Mouse (Mus musculus) B cell, adult 62 days (primary cell): ENCODE measurements around the gene Mpi. TPM values are rescaled to one million over a fixed set of nuclear protein-coding genes. Genes with fewer than 3 reads are reported as not detected.

Source experiments
- total RNA-seq: library from RNA; stranded (reverse); gene quantifications from 4 replicates; pipeline ENCODE4 v1.2.4, GENCODE M21; 2023

Gene Mpi
- 9.3 to 11.6 TPM (median 11.3 TPM) in 4 replicates for total RNA-seq

DNA sequence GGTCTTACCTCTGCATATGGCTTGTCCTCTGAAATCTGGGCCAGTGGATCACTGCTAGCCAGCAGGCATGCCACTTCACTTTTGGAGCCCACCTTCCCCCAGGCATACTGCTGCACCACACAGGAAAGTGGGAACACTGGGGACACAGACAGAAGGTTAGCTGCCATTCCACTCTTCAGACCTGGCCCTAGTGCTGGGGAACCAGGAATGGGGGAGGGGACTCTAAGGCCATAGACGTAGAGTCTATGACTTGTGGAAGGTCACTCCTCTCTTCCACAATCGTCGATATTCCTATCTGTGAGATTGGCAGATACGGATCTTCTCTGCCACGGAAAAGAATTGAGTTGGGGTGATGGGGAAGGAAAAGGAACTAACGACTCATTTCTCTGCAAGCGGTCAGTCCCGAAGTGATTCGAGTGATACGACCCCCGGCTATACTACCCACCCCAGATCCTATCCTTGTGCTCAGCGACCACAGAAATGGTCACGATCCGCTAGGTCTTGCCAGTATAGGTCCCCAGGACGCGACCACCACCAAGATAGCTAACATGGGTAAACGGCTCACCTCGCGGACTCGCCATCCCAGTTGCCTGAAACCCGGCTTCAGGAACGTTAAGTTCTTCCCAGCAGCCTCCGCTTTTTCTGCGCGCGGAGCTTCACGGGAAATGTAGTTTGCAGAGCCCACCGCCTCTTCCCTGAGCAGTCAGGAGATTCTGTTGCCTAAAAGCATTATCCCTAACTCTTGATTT lies at the start of gene Mpi:
Gene Mpi (minus strand): TSS at position 625 of the 749 bp plus-strand sequence.

GRCm38 (mm10) chr9:57589224-57590126 lies 36.9 kb upstream of the Mpi start, which contains the start of gene Ulk3:
Ulk3 (plus strand) TSS chr9:57589452.

DNA sequence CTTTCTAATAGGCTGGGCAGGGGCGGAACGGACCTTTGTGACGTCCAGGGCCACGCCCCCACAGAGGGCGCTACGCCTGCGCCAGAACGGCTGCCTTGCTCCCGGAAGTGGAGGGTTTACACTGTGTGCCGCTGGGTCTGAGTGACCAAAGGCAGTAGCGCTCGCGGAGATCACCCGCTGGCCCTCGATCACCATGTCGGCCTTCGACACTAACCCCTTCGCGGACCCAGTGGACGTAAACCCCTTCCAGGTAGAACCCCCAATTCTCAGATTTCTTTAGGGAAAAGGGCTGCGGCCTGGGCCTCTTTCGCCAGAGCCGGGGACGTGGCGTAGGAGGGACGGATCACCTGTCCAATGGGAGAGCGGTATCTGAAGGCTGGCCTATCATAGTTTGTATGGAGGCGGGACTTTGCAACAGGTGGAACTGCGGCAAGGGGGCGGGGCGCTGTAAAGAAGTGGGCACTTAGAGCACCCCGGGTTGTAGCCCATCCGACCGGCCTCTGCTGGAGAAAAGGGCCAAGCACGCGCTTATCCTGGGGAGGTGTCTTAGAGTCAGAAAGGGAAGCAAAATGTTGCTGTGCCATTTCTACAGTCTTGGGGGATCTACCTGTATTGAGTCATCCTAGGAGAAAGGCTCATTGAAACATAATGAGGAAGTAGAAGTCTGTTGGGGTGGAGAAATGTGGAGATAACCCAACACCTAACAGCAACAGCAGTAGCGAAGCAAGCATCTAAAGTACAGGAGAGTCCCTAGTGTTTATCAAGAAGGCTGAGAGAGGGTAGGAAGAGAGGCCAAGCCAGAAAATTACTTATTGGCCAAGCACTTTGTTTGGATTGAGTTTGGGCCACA lies 8.5 kb upstream of the Mpi start, which contains the start of gene Scamp2:
Gene Scamp2 (plus strand): TSS at position 83 of the 850 bp plus-strand sequence.

DNA sequence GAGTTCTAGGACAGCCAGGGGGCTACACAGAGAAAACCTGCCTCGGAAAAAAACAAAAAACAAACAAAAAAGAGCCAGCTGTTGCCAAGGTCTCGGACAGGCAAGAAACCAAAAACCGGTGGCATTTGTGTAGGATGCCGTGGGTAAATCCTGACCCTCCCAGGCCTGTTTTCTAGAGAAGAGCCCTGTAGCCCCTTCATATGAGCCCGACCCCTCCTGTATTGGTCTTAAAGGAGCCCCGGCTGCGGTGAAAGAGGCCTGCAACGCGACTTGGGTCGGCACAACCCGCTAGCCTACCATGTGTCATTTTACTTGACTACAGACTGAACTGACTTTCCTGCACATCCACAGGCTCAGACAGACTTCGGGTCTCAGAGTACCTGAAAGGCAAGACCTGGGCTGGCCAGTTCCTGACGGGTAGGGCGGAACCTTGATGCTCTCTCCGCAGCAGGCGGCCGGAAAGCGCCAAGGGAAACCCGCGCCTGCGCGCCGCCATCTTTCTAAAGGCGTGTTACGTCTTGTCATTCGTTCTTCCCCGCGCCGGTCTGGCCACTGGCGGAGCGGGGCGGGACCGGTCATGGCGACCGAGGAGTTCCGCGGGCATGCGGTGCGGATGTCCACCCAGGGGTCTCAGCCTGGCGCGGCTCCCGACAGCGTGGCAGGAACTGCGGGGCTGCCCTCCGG lies 15.4 kb downstream of the Mpi start, which contains the start of gene Fam219b:
Gene Fam219b (plus strand): TSS at position 485 of the 684 bp plus-strand sequence.

DNA sequence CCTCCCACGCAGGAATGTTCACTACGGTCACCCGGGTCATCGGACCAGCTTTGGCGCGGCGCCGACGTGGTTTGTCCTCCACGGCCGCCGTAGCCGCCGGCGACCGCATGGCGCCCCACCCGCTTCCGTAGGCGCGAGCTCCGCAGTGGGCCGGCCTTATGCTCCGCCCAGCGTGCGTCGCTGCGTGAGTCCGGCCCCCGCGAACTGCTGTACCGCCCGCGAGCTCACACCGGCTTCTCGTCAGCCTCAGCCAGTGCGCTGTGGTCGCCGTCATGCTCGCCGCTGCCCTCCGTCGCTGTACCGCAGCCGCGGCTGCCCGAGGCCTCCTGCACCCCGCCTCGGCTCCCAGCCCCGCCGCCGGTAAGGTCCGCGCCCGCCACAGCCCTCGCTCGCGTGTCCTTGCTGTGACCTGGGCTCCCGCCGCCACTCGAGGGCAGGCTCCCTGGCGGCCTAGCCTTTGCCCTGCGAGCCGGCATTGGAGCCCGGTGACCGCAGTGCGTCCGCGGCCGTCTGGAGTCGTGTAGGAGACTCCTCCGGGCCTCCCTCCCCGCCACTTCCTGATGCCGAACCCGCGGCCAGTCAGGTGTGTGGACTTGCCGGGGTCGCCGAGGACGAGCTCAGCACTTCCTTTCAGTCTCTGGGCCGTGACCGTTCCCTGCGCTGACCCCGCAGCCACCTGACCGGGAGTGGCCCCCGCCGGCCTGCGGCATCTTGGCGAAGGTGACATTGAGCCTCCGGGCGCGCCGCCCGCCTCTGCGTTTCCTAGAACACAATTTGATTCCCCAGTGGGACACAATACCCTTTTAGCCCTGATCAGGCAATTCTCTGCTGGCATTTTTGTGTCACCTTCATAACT lies 31.3 kb downstream of the Mpi start, which contains the start of gene Cox5a:
Gene Cox5a (plus strand): TSS at position 219 of the 856 bp plus-strand sequence.

DNA sequence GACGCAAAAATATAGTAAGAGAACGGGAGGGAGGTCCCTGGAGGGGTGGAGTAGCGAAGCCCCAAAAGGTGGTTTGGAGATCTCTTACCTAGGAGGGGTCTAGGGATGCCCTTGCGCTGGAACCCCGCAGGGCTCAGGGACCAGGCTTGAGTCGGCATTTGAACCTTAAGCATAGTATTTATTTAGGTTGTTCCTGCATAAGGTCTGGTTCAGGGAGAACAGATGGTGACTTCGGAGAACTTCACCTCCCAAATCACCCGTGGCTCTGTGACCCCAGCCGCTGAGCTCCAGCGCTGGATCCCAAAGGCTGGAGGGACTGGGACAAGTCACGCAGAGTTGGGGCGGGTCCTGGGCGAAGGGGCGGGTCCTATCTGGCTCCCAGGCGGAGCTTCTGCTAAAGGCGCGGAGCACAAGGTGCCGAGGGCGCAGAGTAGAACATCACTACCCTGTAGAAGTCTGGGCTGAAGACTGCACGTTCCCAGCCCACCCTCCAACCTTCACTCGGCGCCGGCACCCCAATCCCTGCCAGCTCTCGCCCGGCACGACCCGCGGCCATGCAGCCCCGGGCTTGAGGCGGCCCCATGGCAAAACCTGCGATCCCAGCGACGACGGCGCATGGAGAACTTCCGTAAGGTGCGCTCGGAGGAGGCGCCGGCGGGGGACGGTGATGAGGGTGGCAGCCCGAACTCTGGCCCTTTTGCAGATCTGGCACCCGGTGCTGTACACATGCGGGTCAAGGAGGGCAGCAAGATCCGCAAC lies 48.8 kb downstream of the Mpi start, which contains the start of gene Rpp25:
Gene Rpp25 (plus strand): TSS at position 405 of the 759 bp plus-strand sequence.

Other genes starting within 250 kb of the Mpi start
- gene Ppcdc, start 112.6 kb downstream of the Mpi start, total RNA-seq: 74.8 to 88.2 TPM (median 80.7 TPM) in 4 replicates
- gene Scamp5, start 84.7 kb downstream of the Mpi start, total RNA-seq: 0.30 to 0.57 TPM (median 0.53 TPM) in 3 of 4 replicates, not detected in the other
- 0.43 to 0.95 TPM in 2 of 4 replicates, not detected in the others for gene Rpp25, start 48.7 kb downstream of the Mpi start, total RNA-seq
- gene Cox5a, start 31.5 kb downstream of the Mpi start, total RNA-seq: 84.0 to 104 TPM (median 98.3 TPM) in 4 replicates
- 11.6 to 15.8 TPM (median 11.9 TPM) in 4 replicates for gene Fam219b, start 15.2 kb downstream of the Mpi start, total RNA-seq
- gene Scamp2, start 8.2 kb upstream of the Mpi start, total RNA-seq: 114 to 133 TPM (median 125 TPM) in 4 replicates
- gene Ulk3, start 36.7 kb upstream of the Mpi start, total RNA-seq: 88.8 to 105 TPM (median 91.0 TPM) in 4 replicates
- 0.21 to 0.27 TPM in 2 of 4 replicates, not detected in the others for gene Cplx3, start 53.5 kb upstream of the Mpi start, total RNA-seq
- 0.50 to 0.69 TPM (median 0.58 TPM) in 4 replicates for gene Lman1l, start 68.0 kb upstream of the Mpi start, total RNA-seq
- gene Csk, start 100.9 kb upstream of the Mpi start, total RNA-seq: 505 to 571 TPM (median 559 TPM) in 4 replicates
- gene Cyp1a2, start 130.9 kb upstream of the Mpi start, total RNA-seq: not detected in 4 replicates
- not detected in 4 replicates for gene Cyp1a1, start 135.2 kb upstream of the Mpi start, total RNA-seq
- gene Edc3, start 155.8 kb upstream of the Mpi start, total RNA-seq: 20.1 to 22.5 TPM (median 20.7 TPM) in 4 replicates
- 200 to 224 TPM (median 217 TPM) in 4 replicates for gene Clk3, start 213.1 kb upstream of the Mpi start, total RNA-seq